Mouse (Mus musculus): Measurements from ENCODE around the gene Exosc6. TPM values are rescaled to one million over a fixed set of nuclear protein-coding genes. Genes with fewer than 3 reads are reported as not detected.
"Not testable (repeated sequence)": the region's sequence is repeated elsewhere in the genome, so short reads cannot be mapped to it uniquely, and the experiment has no call there.

Gene Exosc6
- polyA plus RNA-seq, 1 experiment, result not detected

DNA sequence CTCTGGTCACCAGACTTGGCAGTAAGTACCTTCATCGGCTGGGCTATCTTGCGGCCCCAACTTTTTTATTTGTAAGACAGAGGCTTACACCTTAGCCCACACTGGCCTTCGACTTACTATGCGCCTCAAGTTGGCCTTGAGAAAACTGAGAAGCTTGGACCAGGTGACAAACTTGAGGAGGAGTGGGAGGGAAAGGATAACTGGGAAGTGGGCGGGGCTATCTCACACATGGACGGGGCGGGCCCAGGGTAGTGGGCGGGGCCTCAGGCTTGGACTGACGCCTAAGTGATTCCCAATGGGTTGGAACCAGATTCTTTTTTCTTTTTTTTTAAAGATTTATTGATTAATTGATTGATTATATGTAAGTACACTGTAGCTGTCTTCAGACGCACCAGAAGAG is 11.3 kb downstream of the Exosc6 start:
- Histone ChIP-seq H3K4me1 (ENCODE audit: control insufficient read depth, insufficient read depth, low read length) (no peaks in the 10 kb centered on the region), H3K27ac (ENCODE audit: control insufficient read depth, insufficient read depth, low read depth, low read length, poor library complexity) (no peak overlapping the region), H3K4me3 (replicated peaks; ENCODE audit: control insufficient read depth, low read depth, low read length) (no peak overlapping the region)
- TF ChIP-seq CTCF (IDR thresholded peaks at IDR 0.05; ENCODE audit: control insufficient read depth, insufficient read depth, low read length) (no peak), POLR2A (IDR thresholded peaks at IDR 0.05; ENCODE audit: borderline replicate concordance, control insufficient read depth, low read depth, low read length) (no peak)
- WGBS, result 49% methylated on average over 10 of the region's 10 CpGs

DNA sequence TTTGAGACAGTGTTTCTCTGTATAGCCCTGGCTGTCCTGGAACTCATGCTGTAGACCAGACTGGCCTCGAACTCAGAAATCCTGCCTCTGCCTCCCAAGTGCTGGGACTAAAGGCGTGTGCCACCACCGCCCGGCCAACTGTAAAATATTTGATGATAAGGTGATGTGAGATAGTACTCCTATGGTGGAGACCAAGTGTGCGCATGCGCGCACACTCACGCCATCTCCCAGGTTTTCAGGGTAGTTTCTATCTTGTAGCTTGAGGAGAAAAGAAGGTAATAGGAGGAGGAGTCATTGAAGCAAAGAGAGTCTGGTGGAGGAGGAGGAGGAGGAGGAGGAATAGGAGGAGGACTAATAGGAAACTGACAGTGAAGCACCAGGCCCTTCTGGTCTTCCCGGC is 12.5 kb downstream of the Exosc6 start:
- H3K4me3 ChIP-seq (replicated peaks; ENCODE audit: control insufficient read depth, low read depth, low read length); H3K27ac ChIP-seq (ENCODE audit: control insufficient read depth, insufficient read depth, low read depth, low read length, poor library complexity); H3K4me1 ChIP-seq (ENCODE audit: control insufficient read depth, insufficient read depth, low read length): not testable (repeated sequence)
- 74% methylated on average over 9 of the region's 9 CpGs for WGBS

GRCm38 (mm10) chr8:111075926-111076325 is 19.8 kb downstream of the Exosc6 start:
- WGBS, result 86% methylated on average over 3 of the region's 3 CpGs
- Histone ChIP-seq H3K27ac (ENCODE audit: control insufficient read depth, insufficient read depth, low read depth, low read length, poor library complexity) (no peak overlapping the region), H3K4me1 (ENCODE audit: control insufficient read depth, insufficient read depth, low read length) (no peaks in the 10 kb centered on the region; the same call in 1 of the 2 replicates), H3K4me3 (replicated peaks; ENCODE audit: control insufficient read depth, low read depth, low read length) (no peak overlapping the region)
- no peak for TF ChIP-seq POLR2A (IDR thresholded peaks at IDR 0.05; ENCODE audit: borderline replicate concordance, control insufficient read depth, low read depth, low read length)
- TF ChIP-seq CTCF (IDR thresholded peaks at IDR 0.05; ENCODE audit: control insufficient read depth, insufficient read depth, low read length), result no peak

DNA sequence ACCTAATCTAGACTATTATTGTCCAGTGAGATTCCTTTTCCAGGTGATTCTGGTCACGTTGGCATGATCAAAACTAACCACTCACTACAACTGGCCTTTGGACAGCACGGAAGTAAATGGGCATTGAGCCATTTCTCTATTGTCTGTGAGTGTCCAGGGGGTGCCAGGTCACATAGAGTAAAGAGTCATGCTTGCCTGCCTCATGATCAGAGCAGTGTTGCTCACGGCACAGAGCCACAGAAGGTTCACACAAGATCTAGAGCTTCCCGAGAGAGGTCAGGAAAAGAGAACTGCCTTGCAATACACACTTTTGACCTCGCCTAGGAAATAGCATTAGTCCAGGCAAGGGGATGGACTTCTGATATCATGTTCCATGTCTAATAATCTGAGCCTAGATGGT is 23.3 kb downstream of the Exosc6 start:
- H3K4me3 ChIP-seq (replicated peaks; ENCODE audit: control insufficient read depth, low read depth, low read length), result no peak overlapping the region
- H3K27ac ChIP-seq (ENCODE audit: control insufficient read depth, insufficient read depth, low read depth, low read length, poor library complexity), result no peak overlapping the region
- TF ChIP-seq CTCF (IDR thresholded peaks at IDR 0.05; ENCODE audit: control insufficient read depth, insufficient read depth, low read length), result no peak
- no peak for TF ChIP-seq POLR2A (IDR thresholded peaks at IDR 0.05; ENCODE audit: borderline replicate concordance, control insufficient read depth, low read depth, low read length)
- 59% methylated on average over 5 of the region's 5 CpGs for WGBS
- H3K4me1 ChIP-seq (ENCODE audit: control insufficient read depth, insufficient read depth, low read length), result no peaks in the 10 kb centered on the region; the same call in 1 of the 2 replicates

DNA sequence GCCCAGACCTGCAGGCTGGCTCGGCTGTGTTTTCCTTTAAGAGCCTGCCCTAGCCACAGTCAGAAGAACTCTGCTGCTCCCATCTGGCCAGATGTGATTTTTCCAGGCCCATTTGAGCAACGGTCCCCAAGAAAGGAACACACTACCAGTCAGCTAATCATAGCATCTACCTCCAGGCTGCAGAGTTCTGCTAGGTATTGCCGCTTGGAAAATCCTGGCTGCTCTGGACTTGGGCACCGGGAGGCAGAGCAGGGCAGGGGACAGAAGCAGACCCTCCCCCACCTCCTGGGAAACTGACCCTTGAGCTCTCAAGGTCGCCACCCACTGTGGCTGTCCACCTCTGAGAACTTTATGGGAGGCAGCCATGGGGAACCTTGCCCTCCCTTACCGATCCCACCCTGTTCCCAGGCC is 23.7 kb downstream of the Exosc6 start:
- WGBS, result 48% methylated on average over 6 of the region's 6 CpGs
- H3K4me1 ChIP-seq (ENCODE audit: control insufficient read depth, insufficient read depth, low read length), result no peaks in the 10 kb centered on the region; the same call in 1 of the 2 replicates

GRCm38 (mm10) chr8:111081580-111082258 is 25.6 kb downstream of the Exosc6 start:
- WGBS, result 75% methylated on average over 12 of the region's 12 CpGs
- Histone ChIP-seq H3K4me1 (ENCODE audit: control insufficient read depth, insufficient read depth, low read length) (no peaks in the 10 kb centered on the region; the same call in 1 of the 2 replicates), H3K27ac (ENCODE audit: control insufficient read depth, insufficient read depth, low read depth, low read length, poor library complexity) (no peak overlapping the region), H3K4me3 (replicated peaks; ENCODE audit: control insufficient read depth, low read depth, low read length) (no peak overlapping the region)
- TF ChIP-seq POLR2A (IDR thresholded peaks at IDR 0.05; ENCODE audit: borderline replicate concordance, control insufficient read depth, low read depth, low read length) (no peak), CTCF (IDR thresholded peaks at IDR 0.05; ENCODE audit: control insufficient read depth, insufficient read depth, low read length) (no peak)

More for the DNA sequence above, 23.7 kb downstream of the Exosc6 start:
- Histone ChIP-seq H3K27ac (ENCODE audit: control insufficient read depth, insufficient read depth, low read depth, low read length, poor library complexity) (no peak overlapping the region), H3K4me3 (replicated peaks; ENCODE audit: control insufficient read depth, low read depth, low read length) (no peak overlapping the region)
- TF ChIP-seq CTCF (IDR thresholded peaks at IDR 0.05; ENCODE audit: control insufficient read depth, insufficient read depth, low read length), result no peak
- TF ChIP-seq POLR2A (IDR thresholded peaks at IDR 0.05; ENCODE audit: borderline replicate concordance, control insufficient read depth, low read depth, low read length), result no peak

DNA sequence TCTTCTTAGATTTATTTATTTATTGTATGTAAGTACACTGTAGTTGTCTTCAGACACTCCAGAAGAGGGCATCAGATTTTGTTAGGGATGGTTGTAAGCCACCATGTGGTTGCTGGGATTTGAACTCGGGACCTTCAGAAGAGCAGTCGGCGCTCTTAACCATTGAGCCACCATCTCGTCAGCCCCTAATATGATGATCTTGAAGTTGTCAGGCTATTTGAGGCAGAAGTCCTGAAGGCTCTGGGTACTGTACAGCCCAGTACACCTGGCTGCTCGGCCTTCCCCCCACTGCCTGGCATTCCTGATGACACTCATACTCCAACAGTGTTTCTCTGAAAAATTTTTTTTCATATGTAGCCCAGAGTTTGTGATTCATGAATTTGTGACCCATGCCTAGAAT is 27.8 kb downstream of the Exosc6 start:
- not testable (repeated sequence) for H3K4me3 ChIP-seq (replicated peaks; ENCODE audit: control insufficient read depth, low read depth, low read length); H3K27ac ChIP-seq (ENCODE audit: control insufficient read depth, insufficient read depth, low read depth, low read length, poor library complexity); H3K4me1 ChIP-seq (ENCODE audit: control insufficient read depth, insufficient read depth, low read length)
- WGBS, result 84% methylated on average over 5 of the region's 5 CpGs

DNA sequence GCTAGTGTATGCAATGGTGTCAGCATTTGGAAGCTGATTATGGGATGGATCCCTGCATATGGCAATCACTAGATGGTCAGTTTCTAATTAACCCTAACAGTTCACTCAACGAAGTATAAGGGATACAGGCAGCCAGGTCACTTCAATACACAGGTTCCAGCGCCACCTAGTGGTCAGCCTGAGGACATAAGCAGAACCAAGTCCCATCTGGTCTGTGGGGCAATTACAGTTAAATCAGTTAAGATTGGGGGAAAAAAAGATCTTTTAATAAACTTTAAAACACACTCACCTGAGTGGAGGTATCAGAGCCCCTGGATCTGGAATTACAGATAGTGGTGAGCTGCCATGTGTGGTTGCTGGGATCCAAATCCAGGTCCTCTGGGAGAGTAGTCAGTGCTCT is 34.0 kb downstream of the Exosc6 start:
- Histone ChIP-seq H3K4me1 (ENCODE audit: control insufficient read depth, insufficient read depth, low read length) (peaks cover 1% of the 10 kb centered on the region; the same call in 1 of the 2 replicates), H3K4me3 (replicated peaks; ENCODE audit: control insufficient read depth, low read depth, low read length) (no peak overlapping the region), H3K27ac (ENCODE audit: control insufficient read depth, insufficient read depth, low read depth, low read length, poor library complexity) (no peak overlapping the region)
- 0% methylated on average over 2 of the region's 2 CpGs for WGBS
- TF ChIP-seq POLR2A (IDR thresholded peaks at IDR 0.05; ENCODE audit: borderline replicate concordance, control insufficient read depth, low read depth, low read length) (no peak), CTCF (IDR thresholded peaks at IDR 0.05; ENCODE audit: control insufficient read depth, insufficient read depth, low read length) (peak; percentile 94)

DNA sequence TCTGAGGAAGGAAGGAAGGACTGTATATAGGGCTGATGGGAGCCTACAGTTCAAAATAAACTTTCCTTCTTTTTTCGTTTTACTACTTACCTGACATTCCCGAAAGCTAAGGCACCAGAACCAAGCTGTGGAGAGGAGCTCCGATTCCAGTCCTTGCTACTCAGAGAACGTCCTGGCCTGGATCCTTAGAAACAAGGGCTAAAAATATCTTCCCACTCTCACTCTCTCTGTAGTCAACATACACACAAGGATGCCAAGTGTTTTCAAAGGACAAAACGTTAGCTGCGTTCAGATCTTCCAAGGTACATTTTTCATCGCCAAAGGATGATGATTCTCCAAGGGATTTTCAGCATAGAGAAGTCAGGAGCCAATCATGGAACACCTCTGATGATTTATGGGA is 35.6 kb downstream of the Exosc6 start:
- 70% methylated on average over 7 of the region's 7 CpGs for WGBS
- Histone ChIP-seq H3K4me1 (ENCODE audit: control insufficient read depth, insufficient read depth, low read length) (peaks cover 1% of the 10 kb centered on the region; the same call in 1 of the 2 replicates), H3K27ac (ENCODE audit: control insufficient read depth, insufficient read depth, low read depth, low read length, poor library complexity) (no peak overlapping the region), H3K4me3 (replicated peaks; ENCODE audit: control insufficient read depth, low read depth, low read length) (no peak overlapping the region)
- no peak for TF ChIP-seq POLR2A (IDR thresholded peaks at IDR 0.05; ENCODE audit: borderline replicate concordance, control insufficient read depth, low read depth, low read length)
- TF ChIP-seq CTCF (IDR thresholded peaks at IDR 0.05; ENCODE audit: control insufficient read depth, insufficient read depth, low read length), result no peak

- not testable (repeated sequence) for H3K27ac ChIP-seq (ENCODE audit: control insufficient read depth, insufficient read depth, low read depth, low read length, poor library complexity); H3K4me3 ChIP-seq (replicated peaks; ENCODE audit: control insufficient read depth, low read depth, low read length); H3K4me1 ChIP-seq (ENCODE audit: control insufficient read depth, insufficient read depth, low read length)
- WGBS, result 84% methylated on average over 6 of the region's 6 CpGs
These were observed 36.2 kb downstream of the Exosc6 start, which contains the start of gene Clec18a for GRCm38 (mm10) chr8:111092326-111092725. TSS of gene Clec18a (minus strand) at chr8:111092426.

Measured in bone marrow, adult 2 months (tissue).